Mouse (Mus musculus) Patski (cell line): Measurements from ENCODE around the gene Dhx33. TPM values are rescaled to one million over a fixed set of nuclear protein-coding genes. Genes with fewer than 3 reads are reported as not detected.

Source experiments
- ATAC-seq: fragments of 100-300 bp; one replicate; pipeline ENCODE4 v1.8.0; 2021
- CTCF ChIA-PET: fragments of 350-600 bp; sonication (Branson Sonifier 250); formaldehyde crosslinking; loops from one replicate; lab custom pipeline; 2022; ENCODE audit warnings: inconsistent platforms; lab: Charles Lee
- POLR2A ChIA-PET: fragments of 350-600 bp; sonication (Branson Sonifier 250); formaldehyde crosslinking; loops from one replicate; lab custom pipeline; 2022; ENCODE audit warnings: antibody characterized with exemption, inconsistent platforms; lab: Charles Lee
- DNase-seq: peaks from one replicate; pipeline ENCODE4 v3.0.0-alpha.2; 2011; ENCODE audit warnings: low read depth, low spot score
- H3K27me3 ChIP-seq: fragments of 371-371 bp; one replicate; pipeline ENCODE4 v1.5.1; 2021
- CTCF ChIP-seq: fragments of 100-300 bp; IDR thresholded peaks from one replicate; pipeline ENCODE4 v1.5.1; 2021
- in situ Hi-C: fragments of 300-500 bp; cut with MboI; formaldehyde crosslinking; loops from 3 replicates; pipeline ENCODE4 v1.11.1; 2018; ENCODE audit warnings: low pct_unique_long_range_greater_than_20kb, mixed read lengths
- polyA plus RNA-seq: library from polyadenylated mRNA; unstranded; gene quantifications from one replicate; pipeline ENCODE4 v1.2.3, GENCODE M21; 2021

The Dhx33 gene
- polyA plus RNA-seq, 1 experiment from 2014 or later: 20.9 TPM

GRCm38 (mm10) chr11:70969821-70970559, 34.2 kb downstream of the Dhx33 start, which contains the start of the genes Nup88 and Rpain:
Gene Nup88 (minus strand): TSS chr11:70969973.
Gene Rpain (plus strand): TSS chr11:70970213.
- ATAC-seq: peak; percentile 97
- no peak for TF ChIP-seq CTCF
- CTCF ChIA-PET: interaction anchor here (1.0 to 1.5 kb wide), 2 partner anchors 12 to 13 kb away, joined by 3 to 5 read pairs; partner anchors contain the start of gene C1qbp

GRCm38 (mm10) chr11:70969271-70969794, 34.9 kb downstream of the Dhx33 start:
- TF ChIP-seq CTCF: no peak
- CTCF ChIA-PET: interaction anchor here (1.5 kb wide), 1 partner anchor 13 kb away, joined by 5 read pairs; the partner anchor contains the start of gene C1qbp
- POLR2A ChIA-PET: no interaction called here
- in situ Hi-C loops: no loop called here
- no peaks in the 10 kb centered on the region for H3K27me3 ChIP-seq
- DNase-seq: no peak
- no peak for ATAC-seq

More at GRCm38 (mm10) chr11:70969821-70970559, 34.2 kb downstream of the Dhx33 start, which contains the start of the genes Nup88 and Rpain:
- in situ Hi-C loops: no loop called here
- H3K27me3 ChIP-seq: no peaks in the 10 kb centered on the region
- peak; percentile 83 for DNase-seq
- POLR2A ChIA-PET: no interaction called here

GRCm38 (mm10) chr11:70964222-70964907, 39.9 kb downstream of the Dhx33 start:
- ChIA-PET POLR2A (interaction anchor here (0.6 kb wide), 1 partner anchor 17 kb away, joined by 3 read pairs; no protein-coding TSS in a partner anchor), CTCF (interaction anchor here (0.7 to 0.9 kb wide), 4 partner anchors 11 to 44 kb away, joined by 3 read pairs; no protein-coding TSS in a partner anchor)
- ATAC-seq (no peak), DNase-seq (no peak)
- H3K27me3 ChIP-seq: no peaks in the 10 kb centered on the region
- in situ Hi-C loops: no loop called here
- TF ChIP-seq CTCF: no peak

GRCm38 (mm10) chr11:70960786-70961554, 43.3 kb downstream of the Dhx33 start:
- TF ChIP-seq CTCF: no peak
- CTCF ChIA-PET: no interaction called here
- H3K27me3 ChIP-seq: no peaks in the 10 kb centered on the region
- no peak for ATAC-seq
- POLR2A ChIA-PET: no interaction called here
- DNase-seq: no peak
- in situ Hi-C loops: no loop called here

GRCm38 (mm10) chr11:70954711-70955110, 49.5 kb downstream of the Dhx33 start:
- DNase-seq (no peak), ATAC-seq (no peak)
- in situ Hi-C loops: no loop called here
- ChIA-PET CTCF (interaction anchor here (0.9 to 1.0 kb wide), 2 partner anchors 15 to 50 kb away, joined by 3 read pairs; no protein-coding TSS in a partner anchor), POLR2A (interaction anchor here (0.6 kb wide), 1 partner anchor 75 kb away, joined by 3 read pairs; no protein-coding TSS in a partner anchor)
- H3K27me3 ChIP-seq: no peaks in the 10 kb centered on the region
- no peak for TF ChIP-seq CTCF

- in situ Hi-C loops: no loop called here
- ChIA-PET POLR2A (no interaction called here), CTCF (interaction anchor here (1.4 kb wide), 1 partner anchor 9 kb away, joined by 3 read pairs; no protein-coding TSS in a partner anchor)
- no peaks in the 10 kb centered on the region for H3K27me3 ChIP-seq
- ATAC-seq (no peak), DNase-seq (no peak)
- no peak for TF ChIP-seq CTCF
Observed at GRCm38 (mm10) chr11:70944935-70945817, 59.1 kb downstream of the Dhx33 start.

- DNase-seq (no peak), ATAC-seq (no peak)
- H3K27me3 ChIP-seq: no peaks in the 10 kb centered on the region
- no peak for TF ChIP-seq CTCF
- ChIA-PET CTCF (no interaction called here), POLR2A (no interaction called here)
- in situ Hi-C loops: no loop called here
Observed at GRCm38 (mm10) chr11:70943651-70944050, 60.6 kb downstream of the Dhx33 start.

DNA sequence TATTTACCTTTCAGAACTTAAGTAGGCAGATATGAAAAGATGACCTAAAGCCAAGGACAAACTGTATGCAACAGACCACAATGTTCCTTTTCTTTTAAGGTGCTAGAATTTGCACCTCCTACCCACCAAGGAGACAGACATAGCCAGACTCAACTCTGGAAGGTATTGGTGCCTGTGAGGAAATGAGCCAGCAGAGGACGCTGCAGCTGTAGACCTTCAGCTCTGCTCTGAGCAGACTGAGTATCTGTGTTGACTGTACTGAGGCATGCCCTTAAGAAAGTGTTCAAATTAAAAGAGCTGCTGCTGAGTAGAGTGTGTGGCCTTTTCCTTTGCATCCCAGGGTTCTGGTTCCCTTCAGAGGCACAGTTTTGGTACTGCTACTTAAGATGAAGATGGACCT, 61.6 kb downstream of the Dhx33 start:
- ATAC-seq: no peak
- in situ Hi-C loops: no loop called here
- CTCF ChIA-PET: no interaction called here
- H3K27me3 ChIP-seq: no peaks in the 10 kb centered on the region
- DNase-seq: no peak
- peak; percentile 29 for TF ChIP-seq CTCF
- POLR2A ChIA-PET: no interaction called here

GRCm38 (mm10) chr11:70935316-70935715, 68.9 kb downstream of the Dhx33 start:
- ATAC-seq (no peak), DNase-seq (no peak)
- POLR2A ChIA-PET: no interaction called here
- no peaks in the 10 kb centered on the region for H3K27me3 ChIP-seq
- no peak for TF ChIP-seq CTCF
- CTCF ChIA-PET: interaction anchor here (1.4 kb wide), 1 partner anchor 33 kb away, joined by 3 read pairs; no protein-coding TSS in a partner anchor
- in situ Hi-C loops: no loop called here

Other genes starting within 250 kb of the Dhx33 start
- gene Zfp3, start 240.2 kb downstream of the Dhx33 start, polyA plus RNA-seq: 7.9 TPM
- gene Scimp, start 191.9 kb downstream of the Dhx33 start, polyA plus RNA-seq: 0.05 TPM
- 48.8 TPM for gene Rabep1, start 159.7 kb downstream of the Dhx33 start, polyA plus RNA-seq
- 128 TPM for gene Nup88, start 34.5 kb downstream of the Dhx33 start, polyA plus RNA-seq
- gene Rpain, start 34.2 kb downstream of the Dhx33 start, polyA plus RNA-seq: 51.8 TPM
- 248 TPM for gene C1qbp, start 21.4 kb downstream of the Dhx33 start, polyA plus RNA-seq
- 30.3 TPM for gene Mis12, start 15.2 kb upstream of the Dhx33 start, polyA plus RNA-seq
- 35.1 TPM for gene Derl2, start 15.4 kb upstream of the Dhx33 start, polyA plus RNA-seq
- 0.41 TPM for gene 6330403K07Rik, start 29.1 kb upstream of the Dhx33 start, polyA plus RNA-seq
- not detected for gene Nlrp1a, start 140.3 kb upstream of the Dhx33 start, polyA plus RNA-seq
- gene Nlrp1b, start 226.3 kb upstream of the Dhx33 start, polyA plus RNA-seq: not detected